Mouse (Mus musculus): ENCODE measurements around the gene Tecr. TPM values are rescaled to one million over a fixed set of nuclear protein-coding genes. Genes with fewer than 3 reads are reported as not detected.

Gene Tecr
- polyA plus RNA-seq, 1 experiment from 2014 or later = 413 TPM

DNA sequence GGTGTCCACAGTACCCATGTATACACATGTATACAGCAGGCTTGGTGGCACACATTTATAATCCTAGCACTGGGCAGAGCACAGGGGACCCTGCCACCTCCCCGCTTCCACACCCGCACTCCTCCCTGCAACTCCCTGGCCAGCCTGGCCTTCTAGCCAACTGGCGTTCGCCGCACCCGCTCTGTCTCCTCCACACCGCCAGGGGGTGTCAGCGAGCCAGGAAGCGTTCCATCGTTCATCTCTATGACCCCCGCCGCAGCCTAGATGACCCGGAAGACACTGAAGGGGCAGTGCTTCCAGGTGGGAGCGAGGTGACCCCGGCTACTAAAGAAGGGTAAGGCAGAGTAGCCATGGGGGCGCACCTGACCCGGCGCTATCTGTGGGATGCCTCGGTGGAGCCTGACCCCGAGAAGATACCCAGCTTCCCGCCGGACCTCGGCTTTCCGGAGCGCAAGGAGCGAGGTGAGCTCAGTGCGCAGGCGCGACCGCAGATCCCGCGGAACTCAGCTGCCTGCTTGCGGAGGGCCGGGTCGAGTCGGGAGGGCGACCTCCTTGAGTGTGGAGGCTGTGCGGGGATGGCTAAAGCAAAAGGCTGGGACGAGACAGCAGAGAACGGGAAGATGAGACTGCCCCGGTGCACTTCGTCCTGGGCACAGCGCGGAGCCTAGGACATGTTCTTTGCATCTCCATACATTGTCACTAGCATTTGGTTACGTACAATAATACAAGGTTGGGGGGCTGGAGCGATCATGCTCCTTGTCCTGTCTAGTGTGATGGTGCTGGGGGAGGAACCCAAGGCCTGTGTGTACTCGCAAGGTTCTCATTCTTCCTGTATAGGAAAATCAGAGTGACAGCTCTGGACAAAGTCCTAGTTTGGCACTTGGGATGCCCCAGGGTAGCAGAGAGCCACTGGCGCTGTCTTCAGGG lies 41.0 kb downstream of the Tecr start, which contains the start of gene Ndufb7:
Ndufb7 (plus strand) TSS at position 203 of the 927 bp plus-strand sequence.
- under 1% methylated on average over 48 of the region's 48 CpGs for WGBS
- H3K4me1 ChIP-seq (replicated peaks; ENCODE audit: control insufficient read depth, insufficient read depth) = no peaks in the 10 kb centered on the region; the same call in 1 of the 2 replicates
- H3K4me3 ChIP-seq (ENCODE audit: low read depth, low read length) = peak within 1 kb of the TSS; percentile 85
- H3K9me3 ChIP-seq (ENCODE audit: control insufficient read depth, low read length) = no peaks in the 10 kb centered on the region
- peak within 1 kb of the TSS; percentile 84 for H3K9ac ChIP-seq (ENCODE audit: low read length)
- TF ChIP-seq EP300 (optimal IDR thresholded peaks at IDR 0.05) (no peak), CTCF (IDR thresholded peaks at IDR 0.05; ENCODE audit: low read depth) (peak; percentile 99)
- DNase-seq (ENCODE audit: low spot score) (peak; percentile 94), ATAC-seq (ENCODE audit: low FRiP score, low TSS enrichment) (peak; percentile 87)
- no peaks in the 10 kb centered on the region for H3K27me3 ChIP-seq (ENCODE audit: control insufficient read depth, insufficient read depth, low read length)
- peak within 1 kb of the TSS; percentile 78 for H3K27ac ChIP-seq (replicated peaks)
- H3K36me3 ChIP-seq (ENCODE audit: control insufficient read depth, insufficient read depth, low read length) = peaks cover 5% of the 10 kb centered on the region; the same call in 1 of the 2 replicates
- H3K4me2 ChIP-seq (replicated peaks; ENCODE audit: low read depth) = peak within 1 kb of the TSS; percentile 85

DNA sequence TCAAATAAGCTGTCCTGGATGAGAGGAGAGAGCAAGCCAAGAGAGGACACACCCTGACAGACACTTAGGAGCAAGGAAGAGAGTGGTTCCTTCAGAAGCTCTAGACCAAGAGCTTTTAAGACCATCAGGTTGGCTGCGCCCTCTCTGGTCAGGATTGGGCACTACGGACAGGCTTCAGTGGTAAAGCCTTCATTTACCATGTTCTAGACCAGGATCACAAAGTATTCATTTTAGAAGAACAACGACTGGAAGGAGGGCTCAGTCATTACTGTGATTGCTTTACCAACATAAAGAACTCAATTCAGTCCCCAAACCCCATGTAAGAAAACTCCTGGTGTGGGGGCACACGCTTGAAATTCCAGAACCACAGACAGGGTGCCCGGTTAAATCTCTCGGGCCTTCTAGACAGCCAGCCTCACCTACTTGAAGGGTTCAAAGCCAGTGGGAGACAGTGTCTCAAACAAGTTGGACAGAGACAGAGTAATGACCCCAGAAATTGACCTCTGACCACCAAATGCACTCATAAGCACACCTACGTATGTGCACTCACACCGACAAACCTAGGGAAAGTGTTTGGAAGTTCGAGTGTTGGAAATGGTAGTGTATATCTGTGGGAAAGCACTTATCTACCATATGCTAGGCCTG lies 41.9 kb downstream of the Tecr start:
- H3K4me2 ChIP-seq (replicated peaks; ENCODE audit: low read depth) = peak overlapping the region; percentile 85; the same call in 1 of the 2 replicates
- no peaks in the 10 kb centered on the region; the same call in 1 of the 2 replicates for H3K4me1 ChIP-seq (replicated peaks; ENCODE audit: control insufficient read depth, insufficient read depth)
- 78% methylated on average over 9 of the region's 9 CpGs for WGBS
- DNase-seq (ENCODE audit: low spot score) (no peak), ATAC-seq (ENCODE audit: low FRiP score, low TSS enrichment) (no peak)
- TF ChIP-seq CTCF (IDR thresholded peaks at IDR 0.05; ENCODE audit: low read depth) (peak; percentile 46; the same call in 1 of the 2 replicates), EP300 (optimal IDR thresholded peaks at IDR 0.05) (no peak)
- H3K9me3 ChIP-seq (ENCODE audit: control insufficient read depth, low read length) = no peaks in the 10 kb centered on the region
- no peaks in the 10 kb centered on the region for H3K27me3 ChIP-seq (ENCODE audit: control insufficient read depth, insufficient read depth, low read length)
- no peak overlapping the region for H3K4me3 ChIP-seq (ENCODE audit: low read depth, low read length)
- no peak overlapping the region for H3K9ac ChIP-seq (ENCODE audit: low read length)
- H3K36me3 ChIP-seq (ENCODE audit: control insufficient read depth, insufficient read depth, low read length) = no peaks in the 10 kb centered on the region
- no peak overlapping the region for H3K27ac ChIP-seq (replicated peaks)

DNA sequence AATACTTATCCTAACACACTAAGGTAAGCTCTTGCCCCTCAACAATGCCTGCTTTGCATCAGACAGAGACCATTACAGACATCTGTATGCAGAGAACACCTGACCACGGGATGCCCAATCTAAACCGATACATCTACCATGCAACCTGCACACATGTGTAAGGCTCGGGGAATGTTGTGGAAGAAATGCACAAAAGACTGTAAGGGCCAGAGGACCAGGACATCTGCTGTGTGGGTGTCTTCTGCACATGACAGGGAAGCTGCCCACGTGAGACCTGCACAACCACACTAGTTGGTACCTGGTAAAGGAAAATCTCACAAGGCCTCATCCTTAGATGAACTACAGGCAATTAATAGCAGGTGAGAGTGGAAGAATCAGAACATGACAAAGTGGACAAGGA lies 44.5 kb downstream of the Tecr start:
- H3K9ac ChIP-seq (ENCODE audit: low read length) = no peak overlapping the region
- H3K36me3 ChIP-seq (ENCODE audit: control insufficient read depth, insufficient read depth, low read length) = no peaks in the 10 kb centered on the region
- DNase-seq (ENCODE audit: low spot score) (no peak), ATAC-seq (ENCODE audit: low FRiP score, low TSS enrichment) (no peak)
- H3K4me1 ChIP-seq (replicated peaks; ENCODE audit: control insufficient read depth, insufficient read depth) = no peaks in the 10 kb centered on the region; the same call in 1 of the 2 replicates
- H3K27ac ChIP-seq (replicated peaks) = no peak overlapping the region
- H3K4me3 ChIP-seq (ENCODE audit: low read depth, low read length) = no peak overlapping the region
- no peaks in the 10 kb centered on the region for H3K9me3 ChIP-seq (ENCODE audit: control insufficient read depth, low read length)
- WGBS = 71% methylated on average over 4 of the region's 4 CpGs
- TF ChIP-seq EP300 (optimal IDR thresholded peaks at IDR 0.05) (no peak), CTCF (IDR thresholded peaks at IDR 0.05; ENCODE audit: low read depth) (no peak)
- H3K4me2 ChIP-seq (replicated peaks; ENCODE audit: low read depth) = no peak overlapping the region
- no peaks in the 10 kb centered on the region for H3K27me3 ChIP-seq (ENCODE audit: control insufficient read depth, insufficient read depth, low read length)

DNA sequence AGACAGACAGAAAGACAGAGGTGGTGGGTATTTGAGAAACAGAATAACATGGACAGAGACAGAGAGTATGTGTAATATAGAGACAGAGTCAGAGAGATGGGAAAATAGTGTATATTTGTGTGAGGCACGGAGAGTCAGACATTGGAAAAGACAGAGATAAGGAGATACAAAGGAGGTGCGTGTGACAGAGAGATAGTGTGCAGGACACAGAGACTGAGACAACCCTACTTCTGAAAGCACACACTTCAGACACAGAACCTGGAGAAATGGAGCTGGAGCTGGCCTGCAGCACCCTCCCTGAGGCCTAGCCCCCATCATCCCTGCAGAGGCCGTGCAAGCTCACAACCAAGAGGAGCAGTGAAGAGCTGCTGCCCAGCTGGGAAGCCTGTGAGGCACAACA lies 45.1 kb downstream of the Tecr start:
- Histone ChIP-seq H3K27ac (replicated peaks) (no peak overlapping the region), H3K36me3 (ENCODE audit: control insufficient read depth, insufficient read depth, low read length) (no peaks in the 10 kb centered on the region), H3K9ac (ENCODE audit: low read length) (no peak overlapping the region), H3K9me3 (ENCODE audit: control insufficient read depth, low read length) (no peaks in the 10 kb centered on the region), H3K4me3 (ENCODE audit: low read depth, low read length) (no peak overlapping the region), H3K4me2 (replicated peaks; ENCODE audit: low read depth) (no peak overlapping the region), H3K4me1 (replicated peaks; ENCODE audit: control insufficient read depth, insufficient read depth) (no peaks in the 10 kb centered on the region; the same call in 1 of the 2 replicates), H3K27me3 (ENCODE audit: control insufficient read depth, insufficient read depth, low read length) (no peaks in the 10 kb centered on the region)
- TF ChIP-seq EP300 (optimal IDR thresholded peaks at IDR 0.05) (no peak), CTCF (IDR thresholded peaks at IDR 0.05; ENCODE audit: low read depth) (no peak)
- DNase-seq (ENCODE audit: low spot score) (no peak), ATAC-seq (ENCODE audit: low FRiP score, low TSS enrichment) (no peak)
- 70% methylated on average over 3 of the region's 3 CpGs for WGBS

DNA sequence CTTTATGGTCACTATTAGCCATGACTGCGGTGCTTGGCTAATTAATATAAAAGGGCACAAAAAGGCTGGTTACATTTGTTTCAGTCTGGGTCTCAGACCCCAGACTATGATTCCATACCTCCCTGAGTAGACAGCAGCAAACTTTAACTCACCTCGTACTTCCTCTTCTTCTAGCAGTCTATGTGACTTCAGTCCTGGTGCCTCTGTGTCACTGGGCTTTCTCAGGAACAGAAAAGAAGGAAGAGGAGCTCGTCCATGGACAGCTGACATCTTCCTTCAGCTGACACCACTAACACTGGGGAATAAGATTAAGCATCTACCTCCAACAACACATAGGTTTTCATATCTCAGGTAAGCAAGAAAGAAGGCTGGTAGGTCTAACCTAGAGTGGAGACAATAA lies 72.0 kb downstream of the Tecr start, which contains the start of gene Olfr370:
Olfr370 (plus strand) TSS at position 45 of the 400 bp plus-strand sequence.
- TF ChIP-seq CTCF (IDR thresholded peaks at IDR 0.05; ENCODE audit: low read depth) (no peak), EP300 (optimal IDR thresholded peaks at IDR 0.05) (no peak)
- Histone ChIP-seq H3K27ac (replicated peaks) (no peak within 1 kb of the TSS), H3K27me3 (ENCODE audit: control insufficient read depth, insufficient read depth, low read length) (no peaks in the 10 kb centered on the region), H3K9ac (ENCODE audit: low read length) (no peak within 1 kb of the TSS), H3K36me3 (ENCODE audit: control insufficient read depth, insufficient read depth, low read length) (no peaks in the 10 kb centered on the region), H3K4me3 (ENCODE audit: low read depth, low read length) (no peak within 1 kb of the TSS), H3K4me1 (replicated peaks; ENCODE audit: control insufficient read depth, insufficient read depth) (no peaks in the 10 kb centered on the region), H3K9me3 (ENCODE audit: control insufficient read depth, low read length) (no peaks in the 10 kb centered on the region), H3K4me2 (replicated peaks; ENCODE audit: low read depth) (no peak within 1 kb of the TSS)
- ATAC-seq (ENCODE audit: low FRiP score, low TSS enrichment) = no peak
- DNase-seq (ENCODE audit: low spot score) = no peak
- WGBS = 72% methylated on average over 3 of the region's 3 CpGs

All from stomach, postnatal 0 days (tissue).